Mouse (Mus musculus): ENCODE results near the gene Ticam1. TPM values are rescaled to one million over a fixed set of nuclear protein-coding genes. Genes with fewer than 3 reads are reported as not detected.

The Ticam1 gene
- polyA plus RNA-seq, 1 experiment from 2014 or later = 1.6 TPM

DNA sequence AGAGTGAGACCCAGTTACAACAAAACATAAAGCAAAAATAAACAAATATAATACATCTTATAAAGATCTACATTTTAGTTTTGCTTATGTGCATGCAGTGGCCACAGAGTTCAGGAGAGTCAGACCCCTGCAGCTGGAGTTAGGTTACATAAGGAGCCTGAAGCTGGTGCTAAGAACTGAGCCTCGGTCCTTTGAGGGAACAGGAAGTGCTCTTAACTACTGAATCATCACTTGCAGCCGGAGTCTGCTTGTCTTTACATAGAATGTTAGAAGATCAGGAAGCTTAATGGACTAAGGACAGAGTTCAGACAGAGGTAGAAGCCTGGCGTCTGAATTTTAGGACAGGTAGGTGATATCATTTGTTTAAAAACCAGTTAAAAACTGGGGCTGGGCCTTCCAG lies 12.3 kb upstream of the Ticam1 start:
- peaks cover 37% of the 10 kb centered on the region for H3K4me1 ChIP-seq
- no peak for ATAC-seq
- WGBS = 44% methylated on average over 3 of the region's 3 CpGs
- no peak overlapping the region for H3K4me3 ChIP-seq
- no peaks in the 10 kb centered on the region for H3K27me3 ChIP-seq
- no peaks in the 10 kb centered on the region for H3K9me3 ChIP-seq (replicated peaks)
- peak overlapping the region; percentile 59 for H3K4me2 ChIP-seq
- H3K27ac ChIP-seq = peak overlapping the region; percentile 57; the same call in 1 of the 2 replicates
- no peaks in the 10 kb centered on the region for H3K36me3 ChIP-seq (ENCODE audit: poor library complexity, severe bottlenecking)
- H3K9ac ChIP-seq = peak overlapping the region; percentile 35; the same call in 1 of the 2 replicates

DNA sequence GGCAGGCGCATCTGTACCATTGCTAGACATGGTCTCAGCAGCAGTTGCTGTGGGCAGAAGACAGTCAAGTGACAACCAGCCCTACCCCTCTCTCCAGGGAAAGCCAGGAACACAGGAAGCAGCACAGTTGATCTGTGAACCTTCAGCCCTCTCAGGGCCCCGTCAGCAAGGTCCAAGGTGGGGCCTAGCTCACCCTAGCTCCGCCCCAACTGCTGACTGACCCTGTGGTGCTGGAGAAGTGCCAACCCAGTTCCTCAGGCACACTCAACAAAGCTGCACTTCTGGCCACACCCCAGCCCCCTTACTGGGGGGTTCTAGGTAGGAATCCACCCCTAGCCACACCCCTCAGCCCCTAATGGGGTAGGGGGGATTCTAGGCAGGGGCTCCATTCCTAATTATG lies 11.2 kb upstream of the Ticam1 start:
- Histone ChIP-seq H3K27ac (no peak overlapping the region), H3K4me2 (no peak overlapping the region), H3K4me3 (no peak overlapping the region), H3K9ac (no peak overlapping the region), H3K4me1 (peaks cover 37% of the 10 kb centered on the region), H3K27me3 (no peaks in the 10 kb centered on the region), H3K9me3 (replicated peaks) (no peaks in the 10 kb centered on the region), H3K36me3 (ENCODE audit: poor library complexity, severe bottlenecking) (no peaks in the 10 kb centered on the region)
- whole genome bisulfite sequencing = 54% methylated on average over 3 of the region's 3 CpGs
- no peak for ATAC-seq

- Histone ChIP-seq H3K9me3 (replicated peaks) (no peaks in the 10 kb centered on the region), H3K4me3 (no peak overlapping the region), H3K36me3 (ENCODE audit: poor library complexity, severe bottlenecking) (0 out of 2 replicates have a peak, but pooled peaks cover 5% of the 10 kb centered on the region), H3K9ac (no peak overlapping the region), H3K4me2 (no peak overlapping the region), H3K27me3 (no peaks in the 10 kb centered on the region), H3K27ac (no peak overlapping the region), H3K4me1 (peaks cover 33% of the 10 kb centered on the region)
- 95% methylated on average over 11 of the region's 11 CpGs for WGBS
- no peak for ATAC-seq
Measured at GRCm38 (mm10) chr17:56285995-56286394, 9.4 kb upstream of the Ticam1 start.

DNA sequence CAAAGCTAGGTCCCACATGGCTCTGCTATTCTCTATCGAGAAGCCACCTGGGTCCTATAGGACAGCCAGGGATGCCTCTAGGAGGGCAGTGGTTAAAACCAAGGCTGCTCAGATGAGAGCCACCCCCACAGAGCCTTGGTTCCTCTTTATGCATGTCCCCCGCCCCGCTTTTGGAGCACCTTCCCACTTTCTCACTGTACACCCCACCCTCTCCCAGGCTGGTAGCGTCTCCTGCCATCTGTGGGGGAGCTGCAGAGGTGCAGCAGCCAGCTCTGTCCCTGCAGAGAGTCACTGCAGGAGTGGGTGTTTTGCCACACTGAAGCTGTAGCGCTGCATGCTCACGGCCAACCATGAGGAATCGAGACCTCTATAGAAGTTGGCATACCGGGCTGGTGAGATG lies 6.7 kb upstream of the Ticam1 start:
- Histone ChIP-seq H3K9me3 (replicated peaks) (no peaks in the 10 kb centered on the region), H3K27ac (no peak overlapping the region), H3K4me2 (no peak overlapping the region), H3K36me3 (ENCODE audit: poor library complexity, severe bottlenecking) (0 out of 2 replicates have a peak, but pooled peaks cover 5% of the 10 kb centered on the region), H3K27me3 (no peaks in the 10 kb centered on the region), H3K4me1 (peaks cover 8% of the 10 kb centered on the region), H3K9ac (no peak overlapping the region), H3K4me3 (no peak overlapping the region)
- WGBS = 92% methylated on average over 8 of the region's 8 CpGs
- no peak for ATAC-seq

- no peaks in the 10 kb centered on the region for H3K27me3 ChIP-seq
- H3K9me3 ChIP-seq (replicated peaks) = no peaks in the 10 kb centered on the region
- no peak overlapping the region for H3K27ac ChIP-seq
- WGBS = 83% methylated on average over 4 of the region's 4 CpGs
- no peak overlapping the region for H3K4me2 ChIP-seq
- 0 out of 2 replicates have a peak, but pooled peaks cover 5% of the 10 kb centered on the region for H3K36me3 ChIP-seq (ENCODE audit: poor library complexity, severe bottlenecking)
- H3K4me3 ChIP-seq = no peak overlapping the region
- no peak for ATAC-seq
- no peak overlapping the region for H3K9ac ChIP-seq
- H3K4me1 ChIP-seq = peaks cover 3% of the 10 kb centered on the region
Measured at GRCm38 (mm10) chr17:56282802-56283201, 6.2 kb upstream of the Ticam1 start.

- H3K36me3 ChIP-seq (ENCODE audit: poor library complexity, severe bottlenecking) = 0 out of 2 replicates have a peak, but pooled peaks cover 5% of the 10 kb centered on the region
- no peaks in the 10 kb centered on the region for H3K9me3 ChIP-seq (replicated peaks)
- H3K9ac ChIP-seq = no peak overlapping the region
- no peak overlapping the region for H3K4me3 ChIP-seq
- ATAC-seq = no peak
- H3K27ac ChIP-seq = no peak overlapping the region
- peaks cover 11% of the 10 kb centered on the region for H3K4me1 ChIP-seq
- WGBS = 90% methylated on average over 12 of the region's 12 CpGs
- no peak overlapping the region for H3K4me2 ChIP-seq
- H3K27me3 ChIP-seq = no peaks in the 10 kb centered on the region
Measured at GRCm38 (mm10) chr17:56281193-56281592, 4.6 kb upstream of the Ticam1 start.

- 90% methylated on average over 12 of the region's 12 CpGs for WGBS
- 0 out of 2 replicates have a peak, but pooled peaks cover 5% of the 10 kb centered on the region for H3K36me3 ChIP-seq (ENCODE audit: poor library complexity, severe bottlenecking)
- no peak for ATAC-seq
Measured at GRCm38 (mm10) chr17:56279481-56280155, 3.0 kb upstream of the Ticam1 start.

DNA sequence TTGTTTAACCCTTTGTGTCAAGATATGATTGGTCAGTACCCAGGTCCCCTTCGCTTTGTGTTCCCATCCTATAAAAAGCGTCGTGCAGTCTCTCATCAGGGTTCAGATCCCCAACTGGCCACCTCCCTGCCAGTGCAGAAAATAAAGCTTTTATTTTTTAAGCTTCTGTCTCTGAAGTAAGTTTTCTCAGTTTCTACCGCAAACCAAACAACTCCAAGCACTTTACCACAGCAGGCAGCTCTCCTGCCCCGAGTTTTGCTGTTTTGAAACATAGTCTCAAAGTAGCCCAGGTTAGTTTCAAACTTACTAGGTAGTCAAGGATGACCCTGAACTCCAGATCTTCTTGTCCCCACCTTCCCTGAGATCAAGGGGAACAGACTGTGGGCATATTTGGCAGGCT lies 1.8 kb upstream of the Ticam1 start:
- H3K4me3 ChIP-seq = no peak overlapping the region
- H3K4me1 ChIP-seq = peaks cover 14% of the 10 kb centered on the region
- no peak for ATAC-seq
- H3K27me3 ChIP-seq = no peaks in the 10 kb centered on the region
- WGBS = 97% methylated on average over 5 of the region's 5 CpGs
- H3K9ac ChIP-seq = no peak overlapping the region
- no peak overlapping the region for H3K4me2 ChIP-seq
- H3K27ac ChIP-seq = no peak overlapping the region
- H3K9me3 ChIP-seq (replicated peaks) = no peaks in the 10 kb centered on the region
- 0 out of 2 replicates have a peak, but pooled peaks cover 5% of the 10 kb centered on the region for H3K36me3 ChIP-seq (ENCODE audit: poor library complexity, severe bottlenecking)

More at GRCm38 (mm10) chr17:56279481-56280155, 3.0 kb upstream of the Ticam1 start:
- H3K27me3 ChIP-seq = no peaks in the 10 kb centered on the region
- no peaks in the 10 kb centered on the region for H3K9me3 ChIP-seq (replicated peaks)
- H3K4me2 ChIP-seq = no peak overlapping the region
- H3K27ac ChIP-seq = no peak overlapping the region
- no peak overlapping the region for H3K9ac ChIP-seq
- H3K4me1 ChIP-seq = peaks cover 14% of the 10 kb centered on the region
- H3K4me3 ChIP-seq = no peak overlapping the region

DNA sequence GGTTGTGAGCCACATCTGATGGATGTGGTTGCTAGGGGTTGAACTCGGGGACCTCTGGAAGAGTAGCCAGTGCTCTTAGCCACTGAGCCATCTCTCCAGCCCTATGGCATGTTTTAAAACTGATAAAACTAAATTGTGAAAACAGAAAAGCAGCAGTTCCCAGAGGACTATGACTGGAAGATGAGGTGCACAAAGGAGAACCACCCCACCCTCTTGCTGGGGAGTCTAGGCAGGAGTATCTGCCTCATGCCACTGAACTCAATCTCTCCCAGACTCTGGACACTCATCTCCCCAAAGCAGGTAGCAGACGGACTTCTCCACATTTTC lies 944 bp upstream of the Ticam1 start:
- 0 out of 2 replicates have a peak, but pooled peaks cover 5% of the 10 kb centered on the region for H3K36me3 ChIP-seq (ENCODE audit: poor library complexity, severe bottlenecking)
- H3K9ac ChIP-seq = no peak overlapping the region
- H3K27me3 ChIP-seq = no peaks in the 10 kb centered on the region
- 50% methylated on average over 2 of the region's 2 CpGs for WGBS
- no peaks in the 10 kb centered on the region for H3K9me3 ChIP-seq (replicated peaks)
- no peak overlapping the region for H3K4me3 ChIP-seq
- H3K4me1 ChIP-seq = peaks cover 14% of the 10 kb centered on the region
- peak overlapping the region; percentile 63; the same call in 1 of the 2 replicates for H3K4me2 ChIP-seq
- no peak overlapping the region for H3K27ac ChIP-seq
- ATAC-seq = no peak

GRCm38 (mm10) chr17:56275842-56276480 lies 625 bp downstream of the Ticam1 start:
- Histone ChIP-seq H3K9me3 (replicated peaks) (no peaks in the 10 kb centered on the region), H3K4me3 (peak overlapping the region; percentile 46), H3K27ac (no peak overlapping the region), H3K9ac (peak overlapping the region; percentile 66), H3K4me2 (peak overlapping the region; percentile 63), H3K27me3 (no peaks in the 10 kb centered on the region), H3K4me1 (peaks cover 14% of the 10 kb centered on the region), H3K36me3 (ENCODE audit: poor library complexity, severe bottlenecking) (peaks cover 7% of the 10 kb centered on the region; the same call in 1 of the 2 replicates)
- no peak for ATAC-seq
- 32% methylated on average over 5 of the region's 5 CpGs for WGBS

- Histone ChIP-seq H3K4me3 (no peak overlapping the region), H3K4me1 (peaks cover 20% of the 10 kb centered on the region), H3K9me3 (replicated peaks) (no peaks in the 10 kb centered on the region), H3K27ac (no peak overlapping the region), H3K36me3 (ENCODE audit: poor library complexity, severe bottlenecking) (peaks cover 7% of the 10 kb centered on the region; the same call in 1 of the 2 replicates), H3K27me3 (no peaks in the 10 kb centered on the region), H3K4me2 (no peak overlapping the region), H3K9ac (no peak overlapping the region)
- 88% methylated on average over 5 of the region's 5 CpGs for WGBS
- ATAC-seq = no peak
Measured at GRCm38 (mm10) chr17:56273986-56274385, 2.6 kb downstream of the Ticam1 start.

GRCm38 (mm10) chr17:56273482-56273881 lies 3.1 kb downstream of the Ticam1 start:
- H3K4me2 ChIP-seq = no peak overlapping the region
- no peak overlapping the region for H3K9ac ChIP-seq
- WGBS = 93% methylated on average over 7 of the region's 7 CpGs
- H3K4me3 ChIP-seq = no peak overlapping the region
- H3K27me3 ChIP-seq = no peaks in the 10 kb centered on the region
- peaks cover 7% of the 10 kb centered on the region; the same call in 1 of the 2 replicates for H3K36me3 ChIP-seq (ENCODE audit: poor library complexity, severe bottlenecking)
- H3K27ac ChIP-seq = no peak overlapping the region
- ATAC-seq = no peak
- no peaks in the 10 kb centered on the region for H3K9me3 ChIP-seq (replicated peaks)
- H3K4me1 ChIP-seq = peaks cover 23% of the 10 kb centered on the region

Data from forebrain, embryonic 13.5 days (tissue).